Mouse (Mus musculus): ENCODE results near the gene Rhno1. TPM values are rescaled to one million over a fixed set of nuclear protein-coding genes. Genes with fewer than 3 reads are reported as not detected.

The Rhno1 gene
- polyA plus RNA-seq, 1 experiment, result 39.9 TPM

DNA sequence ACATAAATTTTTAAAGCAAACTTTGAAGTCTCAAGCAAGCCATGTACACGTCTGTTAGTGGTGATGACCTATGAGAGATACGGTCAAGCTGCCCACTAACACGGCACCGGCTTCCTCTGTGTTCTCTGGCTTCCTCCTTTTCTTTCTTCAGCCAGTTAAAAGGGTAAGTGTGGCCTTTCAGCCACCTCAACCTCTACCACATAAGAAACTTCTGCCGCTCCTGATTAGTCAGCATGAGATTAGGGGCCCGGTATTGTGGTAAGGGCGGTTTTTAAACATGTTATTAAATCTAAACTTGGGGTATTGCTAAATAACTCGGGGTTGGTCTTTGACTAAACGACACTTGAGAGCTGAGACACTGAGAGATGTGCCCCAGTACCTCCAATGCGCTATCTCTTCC is 17.1 kb downstream of the Rhno1 start:
- Histone ChIP-seq H3K27me3 (ENCODE audit: control insufficient read depth, insufficient read depth, insufficient read length) (no peaks in the 10 kb centered on the region), H3K36me3 (ENCODE audit: control insufficient read depth, insufficient read depth) (peaks cover 8% of the 10 kb centered on the region), H3ac (ENCODE audit: control insufficient read depth, insufficient read length, low read depth) (no peak overlapping the region), H3K79me2 (ENCODE audit: control insufficient read depth, insufficient read depth) (peaks cover 4% of the 10 kb centered on the region), H3K4me3 (ENCODE audit: insufficient read depth, poor library complexity, severe bottlenecking) (no peak overlapping the region), H3K79me3 (ENCODE audit: low read depth) (peaks cover 4% of the 10 kb centered on the region)
- TF ChIP-seq CEBPB (IDR thresholded peaks at IDR 0.05; ENCODE audit: low read depth) (peak; percentile 83), MYOD1 (IDR thresholded peaks at IDR 0.05; ENCODE audit: control insufficient read depth, insufficient read length, low read depth) (no peak)

DNA sequence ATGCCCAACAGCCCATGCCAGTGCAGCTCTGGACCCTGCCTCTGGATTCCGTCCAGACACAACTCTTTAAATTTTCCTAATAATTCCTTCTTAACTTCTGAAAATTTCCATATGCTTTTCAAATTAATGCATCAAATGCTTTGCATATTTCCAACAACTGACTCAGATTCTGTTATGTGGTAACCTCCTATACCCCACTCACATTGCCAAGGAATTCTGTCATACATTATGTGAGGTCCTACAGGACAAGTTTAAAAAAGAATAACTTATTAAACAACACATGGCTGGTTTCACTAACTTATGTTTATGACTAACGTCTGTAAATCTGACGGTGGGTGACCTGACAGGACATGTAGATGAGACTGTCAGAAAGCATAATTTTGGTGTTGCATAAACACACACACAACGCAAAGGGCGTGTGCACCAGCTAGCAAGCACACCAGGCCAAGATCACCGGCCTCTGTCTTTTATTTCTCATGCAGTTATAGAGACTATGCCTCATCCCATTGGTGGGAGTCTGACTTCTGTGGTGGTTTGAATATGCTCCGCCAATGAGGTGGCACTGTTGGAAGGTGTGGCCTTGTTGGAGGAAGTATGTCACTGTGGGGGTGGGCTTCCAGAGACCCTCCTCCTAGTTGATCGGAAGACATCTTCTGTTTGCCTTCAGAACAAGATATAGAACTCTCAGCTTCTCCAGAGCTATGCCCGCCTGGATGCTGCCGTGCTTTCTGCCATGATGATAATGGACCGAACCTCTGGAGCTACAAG is 20.6 kb downstream of the Rhno1 start:
- H3K27me3 ChIP-seq (ENCODE audit: control insufficient read depth, insufficient read depth, insufficient read length), result no peaks in the 10 kb centered on the region
- peaks cover 4% of the 10 kb centered on the region for H3K79me3 ChIP-seq (ENCODE audit: low read depth)
- peaks cover 8% of the 10 kb centered on the region for H3K36me3 ChIP-seq (ENCODE audit: control insufficient read depth, insufficient read depth)
- TF ChIP-seq MAX (IDR thresholded peaks at IDR 0.05), result no peak
- TF ChIP-seq USF1 (IDR thresholded peaks at IDR 0.05; ENCODE audit: low read depth), result no peak
- TF ChIP-seq CTCF (IDR thresholded peaks at IDR 0.05; ENCODE audit: control insufficient read depth, insufficient read depth, insufficient read length), result no peak
- no peak for TF ChIP-seq MYOG (IDR thresholded peaks at IDR 0.05; ENCODE audit: control insufficient read depth, extremely low read depth, insufficient read length)
- no peak overlapping the region for H3ac ChIP-seq (ENCODE audit: control insufficient read depth, insufficient read length, low read depth)
- no peak overlapping the region for H3K4me3 ChIP-seq (ENCODE audit: insufficient read depth, poor library complexity, severe bottlenecking)
- no peaks in the 10 kb centered on the region for H3K79me2 ChIP-seq (ENCODE audit: control insufficient read depth, insufficient read depth)

DNA sequence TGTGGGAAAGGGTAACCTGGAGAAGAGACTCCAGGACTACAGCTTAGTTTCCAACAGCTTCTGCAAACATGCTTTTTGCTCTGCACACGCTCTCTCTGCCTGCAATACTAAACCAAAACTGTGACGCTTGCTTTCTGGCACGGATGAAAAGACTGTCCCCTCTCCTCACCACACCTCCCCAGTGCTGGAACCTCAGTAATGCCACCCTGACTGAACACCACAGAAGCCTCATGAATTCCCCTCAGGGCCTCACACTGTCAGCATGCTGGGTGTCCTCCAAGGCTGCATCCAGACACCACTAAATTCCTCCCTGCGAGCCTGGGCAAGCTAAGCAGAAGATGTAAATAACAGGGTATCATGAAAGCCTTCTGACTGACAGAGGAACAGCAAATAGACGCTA is 23.8 kb downstream of the Rhno1 start:
- Histone ChIP-seq H3K79me3 (ENCODE audit: low read depth) (peaks cover 2% of the 10 kb centered on the region), H3K79me2 (ENCODE audit: control insufficient read depth, insufficient read depth) (no peaks in the 10 kb centered on the region), H3K27me3 (ENCODE audit: control insufficient read depth, insufficient read depth, insufficient read length) (no peaks in the 10 kb centered on the region), H3K4me3 (ENCODE audit: insufficient read depth, poor library complexity, severe bottlenecking) (no peak overlapping the region), H3ac (ENCODE audit: control insufficient read depth, insufficient read length, low read depth) (no peak overlapping the region), H3K36me3 (ENCODE audit: control insufficient read depth, insufficient read depth) (peaks cover 13% of the 10 kb centered on the region)
- TF ChIP-seq FOSL1 (IDR thresholded peaks at IDR 0.05; ENCODE audit: insufficient read depth, low read length, poor library complexity, severe bottlenecking) (no peak), MYOG (IDR thresholded peaks at IDR 0.05; ENCODE audit: control insufficient read depth, extremely low read depth, insufficient read length) (no peak), CTCF (IDR thresholded peaks at IDR 0.05; ENCODE audit: control insufficient read depth, insufficient read depth, insufficient read length) (no peak), MAX (IDR thresholded peaks at IDR 0.05) (no peak), MYOD1 (IDR thresholded peaks at IDR 0.05; ENCODE audit: control insufficient read depth, insufficient read length, low read depth) (no peak), USF1 (IDR thresholded peaks at IDR 0.05; ENCODE audit: low read depth) (no peak), CEBPB (IDR thresholded peaks at IDR 0.05; ENCODE audit: low read depth) (no peak)

DNA sequence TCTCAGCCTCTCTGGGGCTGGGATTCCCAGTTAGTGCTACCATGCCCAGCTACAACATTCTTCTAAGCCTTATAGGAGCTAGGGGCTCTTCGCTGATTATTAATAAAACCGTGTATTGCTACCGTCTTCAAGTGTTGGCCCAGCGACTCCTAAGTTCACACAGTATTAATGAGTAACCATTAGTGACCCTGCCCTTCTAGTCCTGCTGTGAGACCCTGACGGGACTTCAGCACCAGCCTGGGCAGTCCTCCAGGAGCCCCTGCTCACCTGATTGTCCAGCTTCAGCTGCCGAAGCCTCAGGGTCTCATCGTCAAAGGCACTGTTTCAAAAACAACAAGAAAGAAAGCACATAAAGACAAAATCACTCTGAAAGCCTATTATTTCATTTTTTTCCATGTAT is 25.2 kb downstream of the Rhno1 start:
- H3K79me2 ChIP-seq (ENCODE audit: control insufficient read depth, insufficient read depth), result no peaks in the 10 kb centered on the region
- no peaks in the 10 kb centered on the region for H3K79me3 ChIP-seq (ENCODE audit: low read depth)
- TF ChIP-seq FOSL1 (IDR thresholded peaks at IDR 0.05; ENCODE audit: insufficient read depth, low read length, poor library complexity, severe bottlenecking) (no peak), CEBPB (IDR thresholded peaks at IDR 0.05; ENCODE audit: low read depth) (no peak), MYOG (IDR thresholded peaks at IDR 0.05; ENCODE audit: control insufficient read depth, extremely low read depth, insufficient read length) (no peak), MAX (IDR thresholded peaks at IDR 0.05) (no peak), CTCF (IDR thresholded peaks at IDR 0.05; ENCODE audit: control insufficient read depth, insufficient read depth, insufficient read length) (no peak), MYOD1 (IDR thresholded peaks at IDR 0.05; ENCODE audit: control insufficient read depth, insufficient read length, low read depth) (no peak), USF1 (IDR thresholded peaks at IDR 0.05; ENCODE audit: low read depth) (no peak)
- peaks cover 13% of the 10 kb centered on the region for H3K36me3 ChIP-seq (ENCODE audit: control insufficient read depth, insufficient read depth)
- H3K27me3 ChIP-seq (ENCODE audit: control insufficient read depth, insufficient read depth, insufficient read length), result no peaks in the 10 kb centered on the region
- no peak overlapping the region for H3ac ChIP-seq (ENCODE audit: control insufficient read depth, insufficient read length, low read depth)
- H3K4me3 ChIP-seq (ENCODE audit: insufficient read depth, poor library complexity, severe bottlenecking), result no peak overlapping the region

DNA sequence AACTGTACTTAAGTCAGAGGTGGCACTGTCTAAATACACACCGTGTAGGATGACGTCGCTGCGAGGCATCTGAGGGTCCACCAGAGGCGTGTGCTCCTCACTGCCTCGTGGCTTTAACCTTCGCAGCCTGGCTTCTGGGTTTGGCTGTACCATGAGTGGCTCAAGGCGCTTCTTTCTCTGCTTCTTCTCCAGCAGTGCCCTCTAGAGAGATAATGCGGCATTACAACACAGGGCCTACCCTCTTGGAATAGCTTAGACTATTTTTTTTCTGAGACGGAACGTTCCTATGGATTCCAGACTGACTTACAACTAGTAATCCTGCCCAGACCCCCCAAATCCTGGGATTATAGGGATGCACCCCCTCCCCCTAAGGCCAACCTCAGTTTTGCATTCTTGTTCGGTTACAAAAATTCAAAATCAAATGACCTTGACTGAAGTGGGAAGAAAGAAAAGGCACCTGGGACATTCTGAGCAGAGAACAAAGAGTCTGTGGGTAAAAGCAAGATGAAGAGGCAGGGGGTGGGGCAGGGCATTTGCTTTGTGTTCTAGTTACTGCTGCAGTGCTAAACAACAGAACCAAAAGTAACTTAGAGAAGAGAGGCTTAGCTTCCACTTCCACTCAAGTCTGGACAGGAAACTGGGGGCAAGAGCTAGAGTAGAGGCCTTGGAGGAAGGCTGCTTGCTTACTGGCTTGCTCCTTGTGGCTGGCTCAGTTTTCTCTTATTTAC is 28.1 kb downstream of the Rhno1 start:
- H3K79me3 ChIP-seq (ENCODE audit: low read depth), result no peaks in the 10 kb centered on the region
- no peak overlapping the region for H3K4me3 ChIP-seq (ENCODE audit: insufficient read depth, poor library complexity, severe bottlenecking)

DNA sequence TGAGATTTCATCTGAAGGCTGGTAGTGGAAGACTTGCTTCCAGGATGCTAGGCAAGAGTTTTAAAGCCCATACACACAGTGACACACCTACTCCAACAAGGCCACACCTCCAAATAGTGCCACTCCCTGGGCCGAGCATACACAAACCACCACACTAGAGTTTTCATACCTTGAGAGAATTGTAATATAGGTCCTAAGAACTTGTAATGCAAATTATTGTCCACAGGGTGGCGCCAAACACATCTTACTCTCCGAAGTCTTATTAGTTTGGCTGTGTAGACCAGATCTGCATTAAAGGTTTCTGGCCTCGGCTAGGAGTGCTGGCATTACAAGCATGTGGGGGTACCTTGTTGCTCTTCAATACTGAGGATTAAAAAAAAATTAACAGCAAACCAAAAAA is 44.4 kb downstream of the Rhno1 start:
- peaks cover 16% of the 10 kb centered on the region for H3K36me3 ChIP-seq (ENCODE audit: control insufficient read depth, insufficient read depth)
- no peak overlapping the region for H3ac ChIP-seq (ENCODE audit: control insufficient read depth, insufficient read length, low read depth)
- H3K79me3 ChIP-seq (ENCODE audit: low read depth), result no peaks in the 10 kb centered on the region
- TF ChIP-seq CTCF (IDR thresholded peaks at IDR 0.05; ENCODE audit: control insufficient read depth, insufficient read depth, insufficient read length) (peak; percentile 11), CEBPB (IDR thresholded peaks at IDR 0.05; ENCODE audit: low read depth) (no peak)
- H3K79me2 ChIP-seq (ENCODE audit: control insufficient read depth, insufficient read depth), result no peaks in the 10 kb centered on the region
- H3K4me3 ChIP-seq (ENCODE audit: insufficient read depth, poor library complexity, severe bottlenecking), result no peak overlapping the region
- no peaks in the 10 kb centered on the region for H3K27me3 ChIP-seq (ENCODE audit: control insufficient read depth, insufficient read depth, insufficient read length)

More for the DNA sequence above, 28.1 kb downstream of the Rhno1 start:
- TF ChIP-seq USF1 (IDR thresholded peaks at IDR 0.05; ENCODE audit: low read depth) (no peak), MAX (IDR thresholded peaks at IDR 0.05) (no peak), CTCF (IDR thresholded peaks at IDR 0.05; ENCODE audit: control insufficient read depth, insufficient read depth, insufficient read length) (peak; percentile 5), MYOG (IDR thresholded peaks at IDR 0.05; ENCODE audit: control insufficient read depth, extremely low read depth, insufficient read length) (no peak)
- H3ac ChIP-seq (ENCODE audit: control insufficient read depth, insufficient read length, low read depth), result no peak overlapping the region
- no peaks in the 10 kb centered on the region for H3K27me3 ChIP-seq (ENCODE audit: control insufficient read depth, insufficient read depth, insufficient read length)
- H3K36me3 ChIP-seq (ENCODE audit: control insufficient read depth, insufficient read depth), result peaks cover 13% of the 10 kb centered on the region
- no peaks in the 10 kb centered on the region for H3K79me2 ChIP-seq (ENCODE audit: control insufficient read depth, insufficient read depth)

Measured in C2C12 (cell line).